Mouse (Mus musculus): ENCODE measurements around the gene Maco1. TPM values are rescaled to one million over a fixed set of nuclear protein-coding genes. Genes with fewer than 3 reads are reported as not detected.
"Not testable (repeated sequence)": the region's sequence is repeated elsewhere in the genome, so short reads cannot be mapped to it uniquely, and the experiment has no call there.

Maco1 gene
- polyA plus RNA-seq, 1 experiment: 1.4 TPM

- TF ChIP-seq TAL1 (IDR thresholded peaks at IDR 0.05; ENCODE audit: low read length) (no peak), GATA1 (IDR thresholded peaks at IDR 0.05; ENCODE audit: low read length) (no peak)
- Histone ChIP-seq H3K4me1 (ENCODE audit: control insufficient read depth) (peaks cover 33% of the 10 kb centered on the region), H3K36me3 (ENCODE audit: control insufficient read depth) (peaks cover 19% of the 10 kb centered on the region), H3K27me3 (ENCODE audit: control insufficient read depth) (no peaks in the 10 kb centered on the region), H3K9me3 (ENCODE audit: control insufficient read depth, low read length) (no peaks in the 10 kb centered on the region), H3K4me3 (replicated peaks) (no peak overlapping the region)
These were observed 56.4 kb downstream of the Maco1 start for GRCm38 (mm10) chr4:134796581-134797361.

- H3K4me3 ChIP-seq (replicated peaks): no peak overlapping the region
- no peaks in the 10 kb centered on the region for H3K27me3 ChIP-seq (ENCODE audit: control insufficient read depth)
- H3K4me1 ChIP-seq (ENCODE audit: control insufficient read depth): peaks cover 33% of the 10 kb centered on the region
These were observed 57.2 kb downstream of the Maco1 start for GRCm38 (mm10) chr4:134795819-134796485.

GRCm38 (mm10) chr4:134794959-134795358 lies 58.2 kb downstream of the Maco1 start:
- not testable (repeated sequence) for H3K9me3 ChIP-seq (ENCODE audit: control insufficient read depth, low read length); H3K4me3 ChIP-seq (replicated peaks); H3K27me3 ChIP-seq (ENCODE audit: control insufficient read depth); H3K36me3 ChIP-seq (ENCODE audit: control insufficient read depth)
- H3K4me1 ChIP-seq (ENCODE audit: control insufficient read depth): peaks cover 33% of the 10 kb centered on the region

More at GRCm38 (mm10) chr4:134795819-134796485, 57.2 kb downstream of the Maco1 start:
- peaks cover 11% of the 10 kb centered on the region for H3K36me3 ChIP-seq (ENCODE audit: control insufficient read depth)
- no peak for TF ChIP-seq GATA1 (IDR thresholded peaks at IDR 0.05; ENCODE audit: low read length)
- TF ChIP-seq TAL1 (IDR thresholded peaks at IDR 0.05; ENCODE audit: low read length): no peak
- no peaks in the 10 kb centered on the region for H3K9me3 ChIP-seq (ENCODE audit: control insufficient read depth, low read length)

- H3K36me3 ChIP-seq (ENCODE audit: control insufficient read depth): no peaks in the 10 kb centered on the region
These were observed 59.8 kb downstream of the Maco1 start for GRCm38 (mm10) chr4:134793213-134793956.

GRCm38 (mm10) chr4:134791731-134792130 lies 61.4 kb downstream of the Maco1 start:
- Histone ChIP-seq H3K36me3 (ENCODE audit: control insufficient read depth) (no peaks in the 10 kb centered on the region), H3K4me3 (replicated peaks) (no peak overlapping the region), H3K27me3 (ENCODE audit: control insufficient read depth) (no peaks in the 10 kb centered on the region), H3K9me3 (ENCODE audit: control insufficient read depth, low read length) (no peaks in the 10 kb centered on the region), H3K4me1 (ENCODE audit: control insufficient read depth) (peaks cover 31% of the 10 kb centered on the region)
- TF ChIP-seq GATA1 (IDR thresholded peaks at IDR 0.05; ENCODE audit: low read length) (no peak), TAL1 (IDR thresholded peaks at IDR 0.05; ENCODE audit: low read length) (no peak)

More at GRCm38 (mm10) chr4:134793213-134793956, 59.8 kb downstream of the Maco1 start:
- H3K4me3 ChIP-seq (replicated peaks): no peak overlapping the region
- H3K27me3 ChIP-seq (ENCODE audit: control insufficient read depth): no peaks in the 10 kb centered on the region
- no peaks in the 10 kb centered on the region for H3K9me3 ChIP-seq (ENCODE audit: control insufficient read depth, low read length)
- H3K4me1 ChIP-seq (ENCODE audit: control insufficient read depth): peaks cover 31% of the 10 kb centered on the region
- TF ChIP-seq GATA1 (IDR thresholded peaks at IDR 0.05; ENCODE audit: low read length) (no peak), TAL1 (IDR thresholded peaks at IDR 0.05; ENCODE audit: low read length) (no peak)

GRCm38 (mm10) chr4:134786946-134787345 lies 66.2 kb downstream of the Maco1 start:
- Histone ChIP-seq H3K4me1 (ENCODE audit: control insufficient read depth) (peaks cover 27% of the 10 kb centered on the region), H3K4me3 (replicated peaks) (no peak overlapping the region), H3K36me3 (ENCODE audit: control insufficient read depth) (no peaks in the 10 kb centered on the region), H3K9me3 (ENCODE audit: control insufficient read depth, low read length) (no peaks in the 10 kb centered on the region), H3K27me3 (ENCODE audit: control insufficient read depth) (no peaks in the 10 kb centered on the region)
- TF ChIP-seq TAL1 (IDR thresholded peaks at IDR 0.05; ENCODE audit: low read length): no peak
- TF ChIP-seq GATA1 (IDR thresholded peaks at IDR 0.05; ENCODE audit: low read length): no peak

- Histone ChIP-seq H3K36me3 (ENCODE audit: control insufficient read depth) (no peaks in the 10 kb centered on the region), H3K4me1 (ENCODE audit: control insufficient read depth) (peaks cover 27% of the 10 kb centered on the region), H3K9me3 (ENCODE audit: control insufficient read depth, low read length) (no peaks in the 10 kb centered on the region), H3K27me3 (ENCODE audit: control insufficient read depth) (no peaks in the 10 kb centered on the region), H3K4me3 (replicated peaks) (no peak overlapping the region)
- TF ChIP-seq TAL1 (IDR thresholded peaks at IDR 0.05; ENCODE audit: low read length) (no peak), GATA1 (IDR thresholded peaks at IDR 0.05; ENCODE audit: low read length) (no peak)
These were observed 68.4 kb downstream of the Maco1 start for GRCm38 (mm10) chr4:134784701-134785100.

- Histone ChIP-seq H3K36me3 (ENCODE audit: control insufficient read depth) (no peaks in the 10 kb centered on the region), H3K4me3 (replicated peaks) (no peak overlapping the region), H3K27me3 (ENCODE audit: control insufficient read depth) (no peaks in the 10 kb centered on the region), H3K9me3 (ENCODE audit: control insufficient read depth, low read length) (no peaks in the 10 kb centered on the region), H3K4me1 (ENCODE audit: control insufficient read depth) (peaks cover 26% of the 10 kb centered on the region)
- TF ChIP-seq TAL1 (IDR thresholded peaks at IDR 0.05; ENCODE audit: low read length) (no peak), GATA1 (IDR thresholded peaks at IDR 0.05; ENCODE audit: low read length) (no peak)
These were observed 73.8 kb downstream of the Maco1 start for GRCm38 (mm10) chr4:134779136-134779934.

Measured in erythroblast, embryonic 14.5 days (primary cell).